Mouse (Mus musculus) neural tube, embryonic 14.5 days (tissue): ENCODE measurements around the gene Oprm1. TPM values are rescaled to one million over a fixed set of nuclear protein-coding genes. Genes with fewer than 3 reads are reported as not detected.

ENCODE experiments used
- ATAC-seq: fragments of 200-750 bp; cut with Nextera tagmentation; 2 replicates; pipeline ENCODE4 v1.8.0; 2017; ENCODE audit warnings: low read depth, mild to moderate bottlenecking, moderate TSS enrichment, moderate library complexity
- H3K27ac ChIP-seq: fragments of 300-500 bp; sonication (generic); 2 replicates; pipeline ENCODE4 v1.5.1; 2014; ENCODE audit warnings: low read depth, mild to moderate bottlenecking, control low read depth, low read length, moderate library complexity, mixed read lengths
- H3K27me3 ChIP-seq: fragments of 300-500 bp; sonication (generic); 2 replicates; pipeline ENCODE4 v1.6.1; 2014; ENCODE audit warnings: low read length; ENCODE audit not compliant: control insufficient read depth, insufficient read depth
- H3K36me3 ChIP-seq: fragments of 300-500 bp; sonication (generic); 2 replicates; pipeline ENCODE4 v1.6.1; 2014; ENCODE audit warnings: low read length, mixed read lengths; ENCODE audit not compliant: control insufficient read depth, insufficient read depth
- H3K4me1 ChIP-seq: fragments of 300-500 bp; sonication (generic); 2 replicates; pipeline ENCODE4 v1.6.1; 2014; ENCODE audit warnings: low read length; ENCODE audit not compliant: control insufficient read depth, insufficient read depth
- H3K4me2 ChIP-seq: fragments of 300-500 bp; sonication (generic); 2 replicates; pipeline ENCODE4 v1.6.1; 2014; ENCODE audit warnings: mild to moderate bottlenecking, low read depth, low read length, control low read depth
- H3K4me3 ChIP-seq: fragments of 300-500 bp; sonication (generic); 2 replicates; pipeline ENCODE4 v1.5.1; 2014; ENCODE audit warnings: low read depth, low read length, control low read depth, mixed read lengths
- H3K9ac ChIP-seq: fragments of 300-500 bp; sonication (generic); replicated peaks from 2 replicates; pipeline ENCODE4 v1.6.1; 2014; ENCODE audit warnings: low read depth, mild to moderate bottlenecking, control low read depth, low read length, mixed read lengths
- H3K9me3 ChIP-seq: fragments of 300-500 bp; sonication (generic); 2 replicates; pipeline ENCODE4 v1.6.1; 2016; ENCODE audit warnings: low read length; ENCODE audit not compliant: control insufficient read depth
- WGBS: fragments of 180-500 bp; shearing (Covaris S2); extraction: QIAGEN DNeasy Blood & Tissue Kit; methylation state at CpG from one replicate; pipeline ENCODE4 v1.1.7; 2014; 5-methylcytosine and 5-hydroxymethylcytosine counted together
- polyA plus RNA-seq: library from polyadenylated mRNA; unstranded; fragments of >200 nt; fragmentation: Nextera tagmentation; extraction: Ambion mirVana; gene quantifications from 2 replicates; pipeline ENCODE4 v1.2.1, GENCODE M21; 2014

Gene Oprm1
- polyA plus RNA-seq, 1 experiment from 2014 or later, result 5.1 TPM

GRCm38 (mm10) chr10:7076201-7076600 lies 317.9 kb downstream of the Oprm1 start:
- H3K4me3 ChIP-seq, result no peak overlapping the region
- H3K27ac ChIP-seq, result no peak overlapping the region
- no peaks in the 10 kb centered on the region for H3K36me3 ChIP-seq
- no peak overlapping the region; the same call in 1 of the 2 replicates for H3K4me2 ChIP-seq
- no peaks in the 10 kb centered on the region for H3K9me3 ChIP-seq
- ATAC-seq, result peak; percentile 92
- WGBS, result 17% methylated on average over 8 of the region's 8 CpGs
- H3K27me3 ChIP-seq, result no peaks in the 10 kb centered on the region
- H3K9ac ChIP-seq, result no peak overlapping the region
- H3K4me1 ChIP-seq, result no peaks in the 10 kb centered on the region

- Histone ChIP-seq H3K27ac (no peak overlapping the region), H3K4me2 (no peak overlapping the region; the same call in 1 of the 2 replicates), H3K4me1 (no peaks in the 10 kb centered on the region), H3K27me3 (no peaks in the 10 kb centered on the region), H3K9me3 (no peaks in the 10 kb centered on the region), H3K9ac (no peak overlapping the region), H3K36me3 (no peaks in the 10 kb centered on the region), H3K4me3 (no peak overlapping the region)
- 67% methylated on average over 7 of the region's 8 CpGs for WGBS
- ATAC-seq, result peak; percentile 36
Observed at GRCm38 (mm10) chr10:7076662-7077211, 318.4 kb downstream of the Oprm1 start.

GRCm38 (mm10) chr10:7077389-7077808 lies 319.1 kb downstream of the Oprm1 start:
- H3K27ac ChIP-seq, result no peak overlapping the region
- no peak overlapping the region for H3K4me2 ChIP-seq
- H3K36me3 ChIP-seq, result no peaks in the 10 kb centered on the region
- no peak overlapping the region for H3K4me3 ChIP-seq
- 78% methylated on average over 7 of the region's 7 CpGs for WGBS
- no peak for ATAC-seq
- no peak overlapping the region for H3K9ac ChIP-seq
- H3K4me1 ChIP-seq, result no peaks in the 10 kb centered on the region
- no peaks in the 10 kb centered on the region for H3K27me3 ChIP-seq
- H3K9me3 ChIP-seq, result no peaks in the 10 kb centered on the region

- Histone ChIP-seq H3K9me3 (no peaks in the 10 kb centered on the region), H3K4me1 (no peaks in the 10 kb centered on the region), H3K9ac (no peak overlapping the region), H3K4me2 (no peak overlapping the region), H3K27ac (no peak overlapping the region), H3K27me3 (no peaks in the 10 kb centered on the region), H3K36me3 (no peaks in the 10 kb centered on the region), H3K4me3 (no peak overlapping the region)
- WGBS, result 92% methylated on average over 1 of the region's 1 CpGs
- ATAC-seq, result no peak
Observed at GRCm38 (mm10) chr10:7077971-7078370, 319.7 kb downstream of the Oprm1 start.

Other genes starting within 250 kb of the Oprm1 start
- gene Gm10945, start 3.3 kb downstream of the Oprm1 start, polyA plus RNA-seq, result not detected in 2 replicates